Mouse (Mus musculus): Measurements from ENCODE around the gene Acy3.
A peak's percentile ranks its signal among the peaks of the same experiment; 100 is the strongest.
"Not testable (repeated sequence)": the region's sequence is repeated elsewhere in the genome, so short reads cannot be mapped to it uniquely, and the experiment has no call there.

Gene Acy3

GRCm38 (mm10) chr19:3986334-3986733 is at the start of gene Acy3:
TSS of gene Acy3 (plus strand) at chr19:3986570.
- DNase-seq (ENCODE audit: low read depth, low spot score): peak; percentile 82

GRCm38 (mm10) chr19:3942315-3942714 is 44.1 kb upstream of the Acy3 start:
- no peak for DNase-seq (ENCODE audit: low read depth, low spot score)

GRCm38 (mm10) chr19:3942986-3943735 is 43.2 kb upstream of the Acy3 start:
- no peak for DNase-seq (ENCODE audit: low read depth, low spot score)

- no peak for DNase-seq (ENCODE audit: low read depth, low spot score)
Measured at GRCm38 (mm10) chr19:3945872-3946564, 40.4 kb upstream of the Acy3 start.

GRCm38 (mm10) chr19:3946715-3947114 is 39.7 kb upstream of the Acy3 start:
- DNase-seq (ENCODE audit: low read depth, low spot score): no peak

- no peak for DNase-seq (ENCODE audit: low read depth, low spot score)
Measured at GRCm38 (mm10) chr19:3947813-3948212, 38.6 kb upstream of the Acy3 start.

GRCm38 (mm10) chr19:3948546-3948945 is 37.8 kb upstream of the Acy3 start:
- no peak for DNase-seq (ENCODE audit: low read depth, low spot score)

- no peak for DNase-seq (ENCODE audit: low read depth, low spot score)
Measured at GRCm38 (mm10) chr19:3950331-3950730, 36.0 kb upstream of the Acy3 start.

GRCm38 (mm10) chr19:3951461-3951860 is 34.9 kb upstream of the Acy3 start:
- no peak for DNase-seq (ENCODE audit: low read depth, low spot score)

- DNase-seq (ENCODE audit: low read depth, low spot score): no peak
Measured at GRCm38 (mm10) chr19:3952099-3952498, 34.3 kb upstream of the Acy3 start.

- DNase-seq (ENCODE audit: low read depth, low spot score): no peak
Measured at GRCm38 (mm10) chr19:3955033-3955432, 31.3 kb upstream of the Acy3 start.

GRCm38 (mm10) chr19:3955804-3956203 is 30.6 kb upstream of the Acy3 start:
- DNase-seq (ENCODE audit: low read depth, low spot score): no peak

- DNase-seq (ENCODE audit: low read depth, low spot score): not testable (repeated sequence)
Measured at GRCm38 (mm10) chr19:3957296-3958036, 28.9 kb upstream of the Acy3 start.

GRCm38 (mm10) chr19:3958470-3958869 is 27.9 kb upstream of the Acy3 start, which contains the start of gene Aldh3b3:
TSS of gene Aldh3b3 (plus strand) at chr19:3958645.
- no peak for DNase-seq (ENCODE audit: low read depth, low spot score)

- no peak for DNase-seq (ENCODE audit: low read depth, low spot score)
Measured at GRCm38 (mm10) chr19:3959030-3959429, 27.3 kb upstream of the Acy3 start.

- DNase-seq (ENCODE audit: low read depth, low spot score): no peak
Measured at GRCm38 (mm10) chr19:3960211-3960610, 26.2 kb upstream of the Acy3 start.

- DNase-seq (ENCODE audit: low read depth, low spot score): not testable (repeated sequence)
Measured at GRCm38 (mm10) chr19:3961805-3962204, 24.6 kb upstream of the Acy3 start.

- no peak for DNase-seq (ENCODE audit: low read depth, low spot score)
Measured at GRCm38 (mm10) chr19:3962469-3962868, 23.9 kb upstream of the Acy3 start.

- DNase-seq (ENCODE audit: low read depth, low spot score): no peak
Measured at GRCm38 (mm10) chr19:3964030-3964429, 22.3 kb upstream of the Acy3 start.

GRCm38 (mm10) chr19:3966330-3967075 is 19.9 kb upstream of the Acy3 start:
- DNase-seq (ENCODE audit: low read depth, low spot score): no peak

GRCm38 (mm10) chr19:3967258-3967657 is 19.1 kb upstream of the Acy3 start:
- DNase-seq (ENCODE audit: low read depth, low spot score): no peak

- no peak for DNase-seq (ENCODE audit: low read depth, low spot score)
Measured at GRCm38 (mm10) chr19:3972229-3972628, 14.1 kb upstream of the Acy3 start, which contains the start of gene Aldh3b2. TSS of gene Aldh3b2 (plus strand) at chr19:3972328.

All from skeletal muscle tissue, adult 2 months (tissue).